Mouse (Mus musculus) C2C12 (cell line): ENCODE measurements around the gene Mthfd1l. TPM values are rescaled to one million over a fixed set of nuclear protein-coding genes. Genes with fewer than 3 reads are reported as not detected.

Experiments
- H3K27me3 ChIP-seq: one replicate; pipeline ENCODE4 v1.6.1; 2011; ENCODE audit not compliant: control insufficient read depth, insufficient read depth, insufficient read length
- H3K36me3 ChIP-seq: one replicate; pipeline ENCODE4 v1.6.1; 2011; ENCODE audit not compliant: control insufficient read depth, insufficient read depth
- H3K4me3 ChIP-seq: one replicate; pipeline ENCODE4 v1.5.1; 2011; ENCODE audit warnings: mild to moderate bottlenecking, control low read depth; ENCODE audit not compliant: poor library complexity, insufficient read depth, severe bottlenecking
- H3K79me2 ChIP-seq: one replicate; pipeline ENCODE4 v1.6.1; 2011; ENCODE audit not compliant: control insufficient read depth, insufficient read depth
- H3K79me3 ChIP-seq: one replicate; pipeline ENCODE4 v1.6.1; 2011; ENCODE audit warnings: low read depth, control low read depth
- H3ac ChIP-seq: one replicate; pipeline ENCODE3; 2011; ENCODE audit warnings: low read depth; ENCODE audit not compliant: control insufficient read depth, insufficient read length
- CEBPB ChIP-seq: IDR thresholded peaks from one replicate; pipeline ENCODE4 v1.6.1; 2011; ENCODE audit warnings: low read depth, mild to moderate bottlenecking, control low read depth, moderate library complexity
- CTCF ChIP-seq: IDR thresholded peaks from one replicate; pipeline ENCODE4 v1.5.1; 2011; ENCODE audit not compliant: control insufficient read depth, insufficient read depth, insufficient read length
- FOSL1 ChIP-seq: IDR thresholded peaks from one replicate; pipeline ENCODE4 v1.8.0; 2011; ENCODE audit warnings: mild to moderate bottlenecking, low read length; ENCODE audit not compliant: poor library complexity, insufficient read depth, severe bottlenecking
- MAX ChIP-seq: IDR thresholded peaks from one replicate; pipeline ENCODE4 v1.6.1; 2011; ENCODE audit warnings: mild to moderate bottlenecking, control low read depth
- MYOD1 ChIP-seq: IDR thresholded peaks from one replicate; pipeline ENCODE4 v1.6.1; 2011; ENCODE audit warnings: low read depth; ENCODE audit not compliant: control insufficient read depth, insufficient read length
- MYOG ChIP-seq: IDR thresholded peaks from one replicate; pipeline ENCODE4 v1.6.1; 2011; ENCODE audit not compliant: control insufficient read depth, insufficient read length; ENCODE audit errors: extremely low read depth
- USF1 ChIP-seq: IDR thresholded peaks from one replicate; pipeline ENCODE4 v1.6.1; 2011; ENCODE audit warnings: low read depth, mild to moderate bottlenecking, control low read depth, moderate library complexity
- polyA plus RNA-seq: library from polyadenylated mRNA; unstranded; fragments of >200 nt; fragmentation: generic; extraction: Trizol; gene quantifications from one replicate; pipeline ENCODE4 v1.2.1, GENCODE M21; 2012; ENCODE audit warnings: missing spikeins

Mthfd1l gene
- polyA plus RNA-seq, 1 experiment = 43.6 TPM

DNA sequence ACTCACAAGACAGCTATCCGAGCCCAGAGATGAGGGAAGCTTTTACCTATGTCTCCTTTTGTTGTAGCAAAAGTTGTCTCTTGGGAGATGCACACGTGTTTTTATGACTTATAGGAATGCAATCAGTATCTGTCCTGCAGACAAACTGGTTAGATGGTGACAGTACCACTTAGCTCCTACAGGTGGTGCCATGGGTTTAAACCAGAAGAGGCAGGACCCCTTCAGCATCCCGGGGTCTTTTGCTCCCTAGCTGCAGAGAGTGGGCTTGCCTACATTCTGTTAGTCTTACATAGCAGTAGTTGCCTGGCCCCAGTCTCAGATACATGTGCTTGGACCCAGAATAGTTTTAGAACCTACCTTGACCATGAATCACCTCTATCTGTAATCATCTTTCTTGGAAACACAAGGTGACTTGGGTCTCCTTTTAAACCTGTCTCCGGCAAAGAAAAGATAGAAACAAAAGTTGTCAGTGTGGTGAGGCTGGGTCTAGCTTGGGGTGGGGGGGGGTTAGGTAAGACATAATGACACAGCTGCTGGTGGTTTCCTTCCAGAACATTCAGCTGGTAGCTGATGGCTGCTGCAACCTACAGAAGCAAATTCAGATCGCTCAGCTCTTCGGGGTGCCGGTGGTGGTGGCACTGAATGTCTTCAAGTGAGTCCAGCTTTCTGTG, 116.0 kb downstream of the Mthfd1l start:
- Histone ChIP-seq H3K79me2 (no peaks in the 10 kb centered on the region), H3K36me3 (peaks cover 59% of the 10 kb centered on the region), H3ac (no peak overlapping the region), H3K4me3 (no peak overlapping the region), H3K27me3 (no peaks in the 10 kb centered on the region), H3K79me3 (no peaks in the 10 kb centered on the region)
- no peak for TF ChIP-seq MAX
- no peak for TF ChIP-seq CTCF
- no peak for TF ChIP-seq MYOG
- TF ChIP-seq USF1 = no peak
- TF ChIP-seq CEBPB = no peak
- TF ChIP-seq FOSL1 = no peak
- no peak for TF ChIP-seq MYOD1

DNA sequence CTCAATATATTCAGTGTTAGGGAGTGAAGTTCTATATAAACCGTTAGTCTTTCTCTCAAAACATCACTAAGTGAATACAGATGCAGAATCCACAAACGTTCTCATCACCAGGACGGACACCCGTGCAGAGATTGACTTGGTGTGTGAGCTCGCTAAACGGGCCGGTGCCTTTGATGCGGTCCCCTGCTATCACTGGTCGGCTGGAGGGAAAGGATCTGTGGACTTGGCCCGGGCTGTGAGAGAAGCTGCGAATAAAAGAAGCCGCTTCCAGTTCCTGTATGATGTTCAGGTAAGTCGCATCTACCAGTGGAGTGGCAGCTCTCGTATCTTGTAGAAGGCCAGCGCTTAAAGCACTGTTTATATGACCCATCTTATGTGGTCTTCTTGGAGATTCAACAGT, 117.0 kb downstream of the Mthfd1l start:
- no peaks in the 10 kb centered on the region for H3K79me2 ChIP-seq
- H3K27me3 ChIP-seq = no peaks in the 10 kb centered on the region
- H3K79me3 ChIP-seq = no peaks in the 10 kb centered on the region
- H3K36me3 ChIP-seq = peaks cover 54% of the 10 kb centered on the region
- TF ChIP-seq USF1 (no peak), CEBPB (no peak), FOSL1 (no peak), MAX (no peak), MYOG (no peak), MYOD1 (no peak), CTCF (no peak)
- no peak overlapping the region for H3ac ChIP-seq
- no peak overlapping the region for H3K4me3 ChIP-seq

DNA sequence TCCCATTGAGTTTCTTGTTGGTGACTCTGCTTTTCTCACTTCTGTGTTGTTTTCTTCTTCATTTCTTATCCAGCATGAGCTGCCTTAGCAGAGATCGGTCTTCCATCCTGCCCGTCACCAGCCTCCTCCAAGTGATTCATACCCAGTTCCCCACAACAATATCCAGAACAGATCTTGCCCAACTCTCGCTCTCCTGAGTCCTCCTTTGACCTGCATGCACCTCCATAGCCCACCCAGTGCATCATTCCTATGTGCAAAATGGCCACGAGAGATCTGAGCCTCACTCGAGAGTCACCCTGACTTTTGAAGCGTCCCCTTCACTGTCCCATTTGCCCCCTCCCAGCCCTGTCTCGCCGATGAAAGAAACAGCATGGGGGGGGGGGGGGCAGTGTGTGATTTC, 120.1 kb downstream of the Mthfd1l start:
- H3K79me2 ChIP-seq = no peaks in the 10 kb centered on the region
- TF ChIP-seq FOSL1 (no peak), USF1 (no peak), MAX (no peak), CTCF (no peak), MYOD1 (no peak), MYOG (no peak), CEBPB (no peak)
- no peaks in the 10 kb centered on the region for H3K79me3 ChIP-seq
- no peak overlapping the region for H3K4me3 ChIP-seq
- H3K36me3 ChIP-seq = peaks cover 62% of the 10 kb centered on the region
- no peaks in the 10 kb centered on the region for H3K27me3 ChIP-seq
- no peak overlapping the region for H3ac ChIP-seq

DNA sequence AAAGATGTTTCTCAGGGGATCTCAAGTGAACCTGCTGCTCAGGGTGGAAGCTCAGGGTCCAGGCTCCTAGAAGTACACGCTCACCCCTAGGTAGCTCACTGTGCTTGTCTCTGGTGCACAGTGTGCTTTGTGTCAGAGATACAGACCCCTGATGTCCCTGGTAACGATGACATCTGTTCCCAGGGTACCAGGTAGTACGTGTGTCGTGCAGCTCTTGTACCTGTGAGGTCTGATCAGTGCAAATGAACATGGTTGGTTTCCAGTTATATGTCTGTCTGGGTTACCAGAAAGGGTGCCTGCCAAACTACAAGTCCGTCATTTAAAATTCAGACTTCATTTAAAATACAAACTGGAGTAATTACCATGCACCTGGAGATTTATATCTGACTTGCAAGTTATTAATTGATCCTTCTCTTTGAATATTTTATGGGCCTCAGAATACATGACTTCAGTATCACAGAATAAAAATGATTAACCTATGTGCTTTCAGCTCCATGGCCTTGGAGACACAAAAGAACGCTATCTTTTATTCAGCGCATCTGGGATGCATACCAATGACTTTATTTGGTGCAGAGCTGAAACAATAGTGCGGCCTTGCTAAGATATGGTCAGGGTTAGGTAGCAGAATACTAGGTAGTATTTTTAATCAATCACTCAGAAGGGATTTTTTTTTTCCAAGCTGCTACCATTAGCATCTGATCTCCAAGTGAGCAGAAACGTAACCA, 121.3 kb downstream of the Mthfd1l start:
- Histone ChIP-seq H3K79me2 (no peaks in the 10 kb centered on the region), H3K27me3 (no peaks in the 10 kb centered on the region), H3K36me3 (peaks cover 56% of the 10 kb centered on the region), H3K79me3 (no peaks in the 10 kb centered on the region), H3K4me3 (no peak overlapping the region), H3ac (no peak overlapping the region)
- no peak for TF ChIP-seq USF1
- TF ChIP-seq FOSL1 = no peak
- TF ChIP-seq CTCF = no peak
- no peak for TF ChIP-seq MYOD1
- TF ChIP-seq MYOG = no peak
- no peak for TF ChIP-seq MAX
- no peak for TF ChIP-seq CEBPB

DNA sequence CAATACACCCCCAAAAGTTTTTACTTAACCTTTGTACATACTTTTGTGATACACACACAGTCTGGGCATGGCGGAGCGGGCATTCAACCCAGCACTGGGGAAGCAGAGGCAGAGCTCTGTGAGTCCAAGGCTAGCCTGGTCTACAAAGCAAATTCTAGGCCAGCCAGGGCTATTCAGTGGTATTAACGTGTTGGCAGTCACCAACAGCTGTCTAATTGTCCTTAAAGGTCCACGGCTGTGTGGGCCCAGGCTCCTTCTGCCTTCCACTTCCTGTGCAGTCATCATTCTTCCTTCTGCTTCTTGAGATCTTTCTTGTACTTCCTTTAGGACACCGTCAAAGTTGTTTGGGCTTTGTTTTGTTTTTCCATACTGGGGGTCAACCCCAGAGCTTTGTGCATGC, 123.2 kb downstream of the Mthfd1l start:
- Histone ChIP-seq H3K79me3 (no peaks in the 10 kb centered on the region), H3K36me3 (peaks cover 48% of the 10 kb centered on the region), H3K27me3 (no peaks in the 10 kb centered on the region), H3K4me3 (no peak overlapping the region), H3K79me2 (no peaks in the 10 kb centered on the region), H3ac (no peak overlapping the region)
- TF ChIP-seq USF1 = no peak
- no peak for TF ChIP-seq MYOG
- TF ChIP-seq FOSL1 = no peak
- TF ChIP-seq MAX = no peak
- no peak for TF ChIP-seq MYOD1
- no peak for TF ChIP-seq CTCF
- no peak for TF ChIP-seq CEBPB
